ENCODE assay signal across 12 mouse cellular contexts in the genomic region with DNA sequence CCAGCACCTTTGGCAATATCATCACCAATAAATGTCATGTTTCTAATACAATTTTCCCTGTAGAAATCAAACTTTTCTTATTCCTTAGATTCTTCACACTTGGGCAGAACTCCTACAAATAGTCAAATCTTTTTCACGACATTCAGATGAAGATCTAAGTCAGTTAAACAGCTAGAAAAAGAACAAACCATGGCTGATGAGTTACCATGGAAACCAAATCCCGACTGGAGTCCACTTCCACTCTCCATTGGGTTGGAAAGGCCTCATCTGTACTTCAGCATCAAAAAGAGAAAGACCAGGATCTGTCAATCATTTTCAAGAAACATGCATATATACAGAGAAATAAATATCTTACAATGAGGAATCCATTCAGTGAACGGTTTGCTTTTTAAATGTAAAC.
"Had no signal": no experiment of that assay in that cellular context is flagged by ENCODE, and none has a peak within 500 bp of the region (broad histone marks: within the 10 kb centered on the region; RNA-seq: fewer than 3 reads in every experiment).

No protein-coding gene starts in this region.

- H3K27ac ChIP-seq: limb, embryonic 10.5 days; liver, embryonic 15.5 days; neural tube, embryonic 12.5 days; stomach, embryonic 15.5 days had no signal

- H3K4me2 ChIP-seq: liver, embryonic 11.5 days; liver, embryonic 15.5 days; neural tube, embryonic 12.5 days; stomach, embryonic 15.5 days had no signal

- H3K36me3 ChIP-seq: limb, embryonic 10.5 days; liver, embryonic 15.5 days; neural tube, embryonic 12.5 days; stomach, embryonic 15.5 days had no signal

- H3K4me3 ChIP-seq: limb, embryonic 10.5 days; liver, embryonic 15.5 days; neural tube, embryonic 12.5 days; stomach, embryonic 15.5 days had no signal

- H3K9me3 ChIP-seq: limb, embryonic 10.5 days; liver, embryonic 15.5 days; neural tube, embryonic 12.5 days; stomach, embryonic 15.5 days had no signal

- H3K27me3 ChIP-seq: liver, embryonic 15.5 days; neural tube, embryonic 12.5 days; stomach, embryonic 15.5 days had no signal

- H3K4me1 ChIP-seq: limb, embryonic 10.5 days; liver, embryonic 15.5 days; neural tube, embryonic 12.5 days; stomach, embryonic 15.5 days had no signal

- ATAC-seq: intestine, embryonic 16.5 days; lung, postnatal 0 days had no signal

- H3K9ac ChIP-seq: liver, embryonic 15.5 days; neural tube, embryonic 12.5 days; stomach, embryonic 15.5 days had no signal

- DNase-seq: kidney, adult 8-10 months; kidney, postnatal 25 days; lung, adult 2 months; lung, postnatal 36 days; thymus, postnatal 36 days had no signal
